Mouse (Mus musculus): ENCODE measurements around the gene Plgrkt.

- TF ChIP-seq CTCF (IDR thresholded peaks at IDR 0.05) (no peak), EP300 (IDR thresholded peaks at IDR 0.05) (no peak)
Measured at GRCm38 (mm10) chr19:29300919-29301318, 66.3 kb downstream of the Plgrkt start.

Data from lung, postnatal 0 days (tissue).